Mouse (Mus musculus) bone marrow macrophage, adult 2 months (primary cell): ENCODE measurements at regions not wholly inside any gene's neighbourhood (a gene's known extent, or its start where the extent isn't known, plus 50 kb on each side); places are given as distances from the start of the nearest gene placed in this dataset.
A peak's percentile ranks its signal among the peaks of the same experiment; 100 is the strongest.

Source experiments
- H3K27ac ChIP-seq: 2 replicates; pipeline ENCODE4 v1.5.1; 2012; ENCODE audit warnings: low read depth, low read length; ENCODE audit not compliant: insufficient read depth
- H3K4me1 ChIP-seq: 2 replicates; pipeline ENCODE4 v1.6.1; 2012; ENCODE audit warnings: low read length; ENCODE audit not compliant: control insufficient read depth, insufficient read depth
- H3K4me3 ChIP-seq: 2 replicates; pipeline ENCODE4 v1.5.1; 2012; ENCODE audit warnings: mild to moderate bottlenecking, low read length, moderate library complexity; ENCODE audit not compliant: insufficient read depth
- CTCF ChIP-seq: IDR thresholded peaks from 2 replicates; pipeline ENCODE4 v1.5.1; 2012; ENCODE audit warnings: low read depth, mild to moderate bottlenecking, low read length, moderate library complexity
- POLR2A ChIP-seq: IDR thresholded peaks from 2 replicates; pipeline ENCODE4 v1.6.1; 2012; ENCODE audit warnings: mild to moderate bottlenecking, low read depth, low read length, borderline replicate concordance

DNA sequence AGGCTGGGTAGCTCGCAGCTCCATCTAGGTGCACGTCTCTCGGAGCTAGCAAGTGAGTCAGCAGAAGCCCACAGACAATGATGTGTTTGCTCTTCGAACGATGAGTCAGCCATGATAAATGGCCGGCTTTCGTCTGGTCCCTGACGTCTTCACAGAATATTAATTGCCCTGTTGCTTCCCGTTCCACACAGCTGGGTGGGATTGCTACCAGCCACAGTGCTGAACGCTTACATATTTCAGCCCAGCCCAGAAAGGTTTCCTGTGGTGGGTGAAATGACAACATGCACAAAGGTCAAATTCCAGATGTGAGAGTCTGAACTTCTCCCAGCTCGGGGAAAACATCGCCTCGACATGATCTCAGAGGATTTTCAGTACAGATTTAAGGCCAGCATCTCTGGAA lies 202.1 kb upstream of the Pgrmc2 start:
- TF ChIP-seq POLR2A (no peak), CTCF (no peak)
- Histone ChIP-seq H3K4me1 (peaks cover 7% of the 10 kb centered on the region; the same call in 1 of the 2 replicates), H3K4me3 (no peak overlapping the region), H3K27ac (no peak overlapping the region)

DNA sequence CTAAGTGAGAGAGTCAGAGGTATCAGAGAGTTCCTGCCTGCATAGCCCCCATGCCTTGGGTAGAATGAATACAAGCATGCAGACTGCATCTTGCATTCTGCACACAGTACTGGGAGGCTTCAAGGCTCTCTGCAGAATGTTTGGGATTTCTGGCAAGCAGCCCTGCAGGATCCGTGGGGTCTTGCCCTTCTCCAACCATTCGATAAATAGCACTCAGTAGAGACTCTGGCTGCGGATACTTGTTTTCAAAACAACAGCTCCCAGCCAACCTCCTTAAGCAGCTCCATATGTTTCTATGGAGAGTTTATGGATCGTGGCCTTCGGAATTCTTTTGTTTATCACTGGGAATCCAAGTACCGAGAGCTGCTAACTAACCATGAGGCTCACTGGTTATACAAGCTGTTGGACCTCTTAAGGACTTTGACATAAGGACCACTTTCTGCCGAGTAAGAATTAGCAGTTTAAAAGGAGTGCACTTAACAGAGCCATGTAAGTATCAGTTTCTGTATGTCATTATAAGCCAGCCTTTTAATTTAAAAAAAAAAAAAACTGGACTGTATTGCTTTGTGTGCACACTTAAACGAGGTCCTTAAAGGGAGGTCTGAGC lies 199.7 kb upstream of the Pgrmc2 start:
- no peak for TF ChIP-seq CTCF
- TF ChIP-seq POLR2A: no peak
- peaks cover 7% of the 10 kb centered on the region; the same call in 1 of the 2 replicates for H3K4me1 ChIP-seq
- H3K27ac ChIP-seq: no peak overlapping the region
- H3K4me3 ChIP-seq: no peak overlapping the region

DNA sequence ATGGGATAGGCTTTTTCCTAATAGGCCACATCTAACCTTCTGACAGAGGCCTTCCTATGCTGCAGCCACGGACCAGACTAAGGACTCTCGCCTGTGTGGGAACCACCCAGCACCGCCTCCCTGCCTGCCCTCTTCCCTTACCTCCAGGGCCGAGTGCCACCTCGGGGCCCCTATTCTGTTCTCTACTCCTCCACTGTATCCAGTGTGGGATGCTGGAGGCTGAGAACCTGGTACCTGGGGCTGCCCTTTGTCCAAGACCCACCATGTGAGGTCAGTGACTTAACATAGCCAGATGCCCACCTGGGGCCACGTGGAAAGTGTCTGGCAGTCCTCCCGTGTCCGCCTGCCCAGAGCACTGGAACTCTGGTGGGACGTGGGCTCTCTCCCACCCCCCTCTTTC lies 193.2 kb upstream of the Pgrmc2 start:
- Histone ChIP-seq H3K4me3 (no peak overlapping the region), H3K4me1 (no peaks in the 10 kb centered on the region), H3K27ac (no peak overlapping the region)
- no peak for TF ChIP-seq CTCF
- no peak for TF ChIP-seq POLR2A

DNA sequence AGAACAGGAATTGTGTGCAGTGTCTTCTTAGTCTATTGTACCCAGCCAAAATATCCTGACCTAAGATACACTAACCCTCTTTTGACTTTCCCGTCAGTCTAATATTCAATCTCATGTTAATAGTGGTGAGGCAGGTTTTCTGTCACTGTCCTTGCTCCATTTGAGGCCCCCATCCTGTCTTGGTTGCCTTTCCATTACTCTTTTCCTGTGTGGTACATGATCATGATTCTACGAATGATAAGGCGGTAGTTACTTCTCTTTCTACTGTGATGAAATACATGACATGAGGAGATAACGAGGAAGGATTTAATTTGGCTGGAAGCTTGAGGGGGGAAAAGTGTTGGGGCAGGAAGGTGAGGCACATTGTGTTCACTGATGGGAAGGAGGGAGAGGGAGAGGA lies 185.7 kb upstream of the Pgrmc2 start:
- H3K4me1 ChIP-seq: no peaks in the 10 kb centered on the region
- no peak overlapping the region for H3K4me3 ChIP-seq
- TF ChIP-seq CTCF: no peak
- no peak for TF ChIP-seq POLR2A
- no peak overlapping the region for H3K27ac ChIP-seq

DNA sequence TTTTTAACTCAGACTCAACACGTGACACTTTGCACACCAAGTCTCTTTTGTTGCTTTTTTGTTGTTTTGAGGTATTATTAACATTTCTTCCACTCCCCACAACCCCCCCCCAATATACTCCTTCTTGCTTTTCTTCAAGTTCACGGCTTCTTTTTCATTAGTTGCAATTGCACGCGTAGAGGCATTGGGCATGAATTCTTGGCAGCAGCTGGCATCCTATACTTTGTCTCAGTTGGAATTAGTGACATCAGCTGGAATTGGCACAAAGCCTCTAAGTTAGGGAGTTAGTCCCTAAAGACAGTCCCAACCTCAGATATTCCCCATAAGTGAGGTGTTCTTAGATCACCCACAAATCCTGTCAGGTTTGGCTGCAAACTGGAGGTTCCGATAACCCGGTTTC lies 183.4 kb upstream of the Pgrmc2 start:
- no peak overlapping the region for H3K4me3 ChIP-seq
- H3K27ac ChIP-seq: no peak overlapping the region
- no peaks in the 10 kb centered on the region for H3K4me1 ChIP-seq
- no peak for TF ChIP-seq POLR2A
- TF ChIP-seq CTCF: no peak

DNA sequence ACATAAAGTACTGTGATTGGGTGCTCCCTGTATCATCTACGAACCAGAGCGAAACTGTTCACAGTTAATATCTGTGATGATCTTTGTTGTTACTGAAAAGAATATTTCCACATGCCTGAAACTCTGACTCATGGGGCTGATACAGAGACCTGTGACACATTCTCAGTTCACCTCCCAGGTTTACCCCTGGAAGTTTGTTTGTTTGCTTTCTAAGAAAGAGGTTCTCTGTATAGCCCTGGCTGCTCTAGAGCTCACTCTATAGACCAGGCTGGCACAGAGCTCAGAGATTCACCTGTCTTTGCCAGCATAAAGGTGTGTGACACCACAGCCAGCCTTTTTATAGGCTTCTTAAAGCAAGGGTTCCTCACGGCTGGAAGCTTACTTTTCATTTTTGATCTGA lies 182.6 kb upstream of the Pgrmc2 start:
- Histone ChIP-seq H3K4me3 (no peak overlapping the region), H3K4me1 (no peaks in the 10 kb centered on the region), H3K27ac (no peak overlapping the region)
- no peak for TF ChIP-seq CTCF
- no peak for TF ChIP-seq POLR2A

DNA sequence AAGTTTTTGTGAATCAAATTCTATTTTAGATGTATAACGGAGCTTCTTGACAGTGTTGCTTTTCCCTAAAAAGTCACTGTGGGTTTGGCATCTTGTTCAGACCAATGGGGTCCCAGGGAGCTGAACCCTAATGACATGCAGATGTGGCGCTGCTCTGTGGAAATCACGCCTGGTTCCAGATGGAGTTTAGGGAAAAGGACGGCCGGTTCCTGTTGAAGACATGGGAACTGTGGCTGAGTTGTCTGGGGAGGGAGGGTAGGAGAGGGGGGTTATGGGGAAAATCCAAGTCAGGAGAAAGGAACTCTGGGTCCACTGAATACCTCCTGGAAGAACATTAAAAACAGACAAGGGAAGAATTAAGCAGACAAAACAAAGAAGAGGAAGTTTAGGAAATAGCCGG lies 175.4 kb upstream of the Pgrmc2 start:
- H3K27ac ChIP-seq: no peak overlapping the region
- H3K4me3 ChIP-seq: no peak overlapping the region
- no peaks in the 10 kb centered on the region for H3K4me1 ChIP-seq
- TF ChIP-seq POLR2A: no peak
- TF ChIP-seq CTCF: no peak

DNA sequence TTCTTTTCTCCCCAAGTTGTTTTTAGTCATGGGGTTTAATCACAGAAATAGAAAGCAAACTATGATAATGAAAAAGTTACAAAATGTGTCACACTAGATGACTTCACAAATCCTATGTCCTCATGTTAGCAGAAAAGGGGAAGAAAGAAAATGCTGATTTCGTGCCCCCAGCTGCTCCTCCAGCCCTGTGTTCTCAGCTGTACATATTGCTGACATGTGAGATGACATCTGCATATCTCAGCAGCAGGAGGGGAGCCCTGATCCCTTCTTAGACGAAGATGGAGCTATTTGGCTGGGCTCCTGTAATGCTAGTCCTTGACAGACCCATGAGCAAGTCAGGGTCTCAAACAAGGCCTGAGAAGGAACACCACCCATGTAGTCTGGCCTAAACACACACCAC lies 162.1 kb upstream of the Pgrmc2 start:
- TF ChIP-seq CTCF: no peak
- no peak for TF ChIP-seq POLR2A

DNA sequence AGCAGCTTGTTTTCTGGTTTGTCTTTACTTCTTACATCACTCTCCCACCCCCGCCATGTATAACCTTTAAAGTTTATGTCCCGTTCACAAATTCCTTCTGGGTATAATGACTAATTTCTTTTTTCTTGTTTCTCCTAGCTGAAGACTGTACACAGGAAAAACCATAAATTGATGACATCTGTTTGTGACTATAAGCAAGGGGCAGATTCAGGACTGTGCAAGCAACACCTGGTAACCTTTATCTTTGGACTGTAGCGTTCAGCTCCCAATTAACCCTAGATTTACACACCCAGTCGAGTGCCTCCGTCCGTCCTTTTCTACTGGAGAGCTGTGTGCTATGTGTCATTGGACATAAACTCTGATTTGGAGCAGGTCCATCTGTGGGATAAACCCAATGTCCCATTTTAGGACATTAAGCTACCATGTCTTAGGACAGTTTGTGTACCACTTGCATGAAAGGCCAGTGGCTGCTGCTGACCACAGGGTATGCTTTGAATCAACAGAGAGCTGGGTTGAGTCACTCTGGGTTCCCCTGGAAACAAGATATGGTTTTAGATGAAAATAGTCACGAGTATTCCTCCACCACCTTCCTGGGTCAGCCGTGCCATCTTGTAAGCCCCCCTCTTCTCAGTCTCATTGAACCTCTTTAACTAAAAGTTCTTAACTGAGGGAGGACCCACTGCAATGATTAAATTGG lies 159.2 kb upstream of the Pgrmc2 start:
- Histone ChIP-seq H3K27ac (no peak overlapping the region), H3K4me3 (no peak overlapping the region), H3K4me1 (peaks cover 11% of the 10 kb centered on the region)
- TF ChIP-seq CTCF (no peak), POLR2A (no peak)

More for the DNA sequence above, 162.1 kb upstream of the Pgrmc2 start:
- Histone ChIP-seq H3K4me1 (peaks cover 11% of the 10 kb centered on the region), H3K4me3 (no peak overlapping the region), H3K27ac (peak overlapping the region; percentile 73)

DNA sequence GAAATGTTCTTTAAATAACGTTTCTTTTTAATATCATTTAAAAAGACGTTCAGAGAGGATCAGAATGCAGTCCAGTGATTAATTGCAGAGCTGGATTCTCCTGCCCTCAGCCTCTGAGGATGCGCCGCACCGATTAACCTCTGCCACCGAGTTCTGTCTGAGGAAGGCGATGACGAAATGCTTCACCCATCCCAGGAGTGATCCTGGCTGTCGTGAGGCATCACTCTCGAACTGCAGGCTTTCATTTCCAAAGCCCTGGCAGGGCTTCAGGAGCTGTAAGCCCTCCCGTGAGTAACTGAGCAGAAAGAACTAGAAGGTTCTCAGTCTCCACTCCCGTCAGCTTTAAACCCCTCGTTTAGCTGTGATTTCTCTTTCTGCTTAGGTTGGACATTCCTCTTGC lies 157.0 kb upstream of the Pgrmc2 start:
- Histone ChIP-seq H3K4me1 (peaks cover 19% of the 10 kb centered on the region), H3K27ac (no peak overlapping the region), H3K4me3 (no peak overlapping the region)
- TF ChIP-seq CTCF: no peak
- no peak for TF ChIP-seq POLR2A
